Mouse (Mus musculus) midbrain, postnatal 0 days (tissue): ENCODE results near the gene Hist1h2an. TPM values are rescaled to one million over a fixed set of nuclear protein-coding genes. Genes with fewer than 3 reads are reported as not detected.
A peak's percentile ranks its signal among the peaks of the same experiment; 100 is the strongest.
"Not testable (repeated sequence)": the region's sequence is repeated elsewhere in the genome, so short reads cannot be mapped to it uniquely, and the experiment has no call there.

ENCODE experiments used
- ATAC-seq: fragments of 200-750 bp; cut with Nextera tagmentation; 2 replicates; pipeline ENCODE4 v1.8.0; 2017; ENCODE audit warnings: moderate number of reproducible peaks, mild to moderate bottlenecking, moderate TSS enrichment, moderate library complexity; ENCODE audit not compliant: low FRiP score
- DNase-seq: peaks from one replicate; pipeline ENCODE4 v3.0.0-alpha.2; 2015; ENCODE audit warnings: low spot score
- H3K27ac ChIP-seq: fragments of 300-500 bp; sonication (generic); 2 replicates; pipeline ENCODE4 v1.5.1; 2014; ENCODE audit warnings: low read depth, mild to moderate bottlenecking, low read length, mixed read lengths
- H3K27me3 ChIP-seq: fragments of 300-500 bp; sonication (generic); 2 replicates; pipeline ENCODE4 v1.6.1; 2014; ENCODE audit warnings: low read length, control low read depth, mixed read lengths; ENCODE audit not compliant: insufficient read depth
- H3K36me3 ChIP-seq: fragments of 300-500 bp; sonication (generic); 2 replicates; pipeline ENCODE4 v1.6.1; 2014; ENCODE audit warnings: low read length, control low read depth, mixed read lengths; ENCODE audit not compliant: insufficient read depth
- H3K4me1 ChIP-seq: fragments of 300-500 bp; sonication (generic); 2 replicates; pipeline ENCODE4 v1.6.1; 2014; ENCODE audit warnings: mild to moderate bottlenecking, control low read depth, antibody characterized with exemption, low read length, mixed read lengths; ENCODE audit not compliant: insufficient read depth
- H3K4me2 ChIP-seq: fragments of 300-500 bp; sonication (generic); 2 replicates; pipeline ENCODE4 v1.6.1; 2014; ENCODE audit warnings: low read depth, mild to moderate bottlenecking, low read length, mixed read lengths; ENCODE audit not compliant: poor library complexity, severe bottlenecking
- H3K4me3 ChIP-seq: fragments of 300-500 bp; sonication (generic); 2 replicates; pipeline ENCODE4 v1.5.1; 2014; ENCODE audit warnings: low read depth, mild to moderate bottlenecking, low read length, moderate library complexity
- H3K9ac ChIP-seq: fragments of 300-500 bp; sonication (generic); replicated peaks from 2 replicates; pipeline ENCODE4 v1.6.1; 2014; ENCODE audit warnings: mild to moderate bottlenecking, low read length, moderate library complexity, mixed read lengths; ENCODE audit not compliant: poor library complexity, severe bottlenecking
- H3K9me3 ChIP-seq: fragments of 300-500 bp; sonication (generic); 2 replicates; pipeline ENCODE4 v1.6.1; 2016; ENCODE audit warnings: low read length, control low read depth
- CTCF ChIP-seq: IDR thresholded peaks from 2 replicates; pipeline ENCODE4 v1.5.1; 2016; ENCODE audit warnings: antibody characterized with exemption, mild to moderate bottlenecking
- WGBS: fragments of 180-500 bp; shearing (Covaris S2); extraction: QIAGEN DNeasy Blood & Tissue Kit; methylation state at CpG from one replicate; pipeline ENCODE4 v1.1.7; 2014; 5-methylcytosine and 5-hydroxymethylcytosine counted together
- polyA plus RNA-seq: library from polyadenylated mRNA; unstranded; fragments of >200 nt; fragmentation: Nextera tagmentation; extraction: Ambion mirVana; gene quantifications from 2 replicates; pipeline ENCODE4 v1.2.1, GENCODE M21; 2015
- total RNA-seq: library from RNA; depleted of rRNA; stranded (reverse); fragments of >200 nt; gene quantifications from 2 replicates; pipeline ENCODE4 v1.2.3, GENCODE M21; 2014

Hist1h2an gene
- total and polyA plus RNA-seq, 2 experiments from 2014 or later, result 318 TPM; not detected in 1

- TF ChIP-seq CTCF, result no peak
- ATAC-seq, result no peak
- Histone ChIP-seq H3K27ac (no peak overlapping the region), H3K4me2 (peak overlapping the region; percentile 44), H3K36me3 (no peaks in the 10 kb centered on the region), H3K27me3 (no peaks in the 10 kb centered on the region), H3K9ac (no peak overlapping the region), H3K9me3 (no peaks in the 10 kb centered on the region), H3K4me3 (peak overlapping the region; percentile 37), H3K4me1 (peaks cover 11% of the 10 kb centered on the region)
- 3% methylated on average over 9 of the region's 9 CpGs for WGBS
- DNase-seq, result peak; percentile 61
These were observed 3.3 kb downstream of the Hist1h2an start for GRCm38 (mm10) chr13:21783734-21784161.

GRCm38 (mm10) chr13:21783255-21783617 is 3.8 kb downstream of the Hist1h2an start, which contains the start of gene Hist1h3i:
Gene Hist1h3i, minus strand, starts transcription at chr13:21783370.
- no peaks in the 10 kb centered on the region for H3K27me3 ChIP-seq
- no peaks in the 10 kb centered on the region for H3K36me3 ChIP-seq
- no peak within 1 kb of the TSS for H3K27ac ChIP-seq
- H3K9me3 ChIP-seq, result no peaks in the 10 kb centered on the region
- no peak for TF ChIP-seq CTCF
- DNase-seq (peak; percentile 94), ATAC-seq (peak; percentile 79)
- 0% methylated on average over 13 of the region's 20 CpGs for WGBS
- H3K4me2 ChIP-seq, result peak within 1 kb of the TSS; percentile 67
- H3K4me1 ChIP-seq, result peaks cover 11% of the 10 kb centered on the region
- peak within 1 kb of the TSS; percentile 46 for H3K9ac ChIP-seq
- H3K4me3 ChIP-seq, result peak within 1 kb of the TSS; percentile 37

- peak; percentile 26 for DNase-seq
- not testable (repeated sequence) for H3K36me3 ChIP-seq, H3K27me3 ChIP-seq, H3K27ac ChIP-seq, ATAC-seq, H3K9me3 ChIP-seq
- 2% methylated on average over 14 of the region's 35 CpGs for WGBS
- Histone ChIP-seq H3K9ac (peak overlapping the region; percentile 46), H3K4me1 (peaks cover 11% of the 10 kb centered on the region), H3K4me3 (peak overlapping the region; percentile 37), H3K4me2 (peak overlapping the region; percentile 67)
These were observed 4.4 kb downstream of the Hist1h2an start for GRCm38 (mm10) chr13:21782361-21783254.

- Histone ChIP-seq H3K4me2 (no peak overlapping the region), H3K27me3 (no peaks in the 10 kb centered on the region), H3K9ac (no peak overlapping the region), H3K36me3 (no peaks in the 10 kb centered on the region), H3K27ac (no peak overlapping the region), H3K4me1 (peaks cover 11% of the 10 kb centered on the region), H3K9me3 (no peaks in the 10 kb centered on the region), H3K4me3 (no peak overlapping the region)
- DNase-seq (no peak), ATAC-seq (no peak)
- TF ChIP-seq CTCF, result no peak
- 93% methylated on average over 1 of the region's 1 CpGs for WGBS
These were observed 5.4 kb downstream of the Hist1h2an start for GRCm38 (mm10) chr13:21781639-21782038.

- TF ChIP-seq CTCF, result no peak
- no peak overlapping the region for H3K4me3 ChIP-seq
These were observed 5.9 kb downstream of the Hist1h2an start for GRCm38 (mm10) chr13:21781021-21781555.

More at GRCm38 (mm10) chr13:21781021-21781555, 5.9 kb downstream of the Hist1h2an start:
- Histone ChIP-seq H3K27ac (no peak overlapping the region), H3K4me1 (peaks cover 11% of the 10 kb centered on the region), H3K9me3 (no peaks in the 10 kb centered on the region), H3K4me2 (peak overlapping the region; percentile 86), H3K9ac (no peak overlapping the region), H3K27me3 (no peaks in the 10 kb centered on the region), H3K36me3 (no peaks in the 10 kb centered on the region)
- DNase-seq (no peak), ATAC-seq (no peak)
- WGBS, result 42% methylated on average over 6 of the region's 6 CpGs
